Mouse (Mus musculus) heart, adult 9 months (tissue): ENCODE results near the gene Stra6.

Experiments used
- DNase-seq, 2 experiments: peaks; one replicate each; pipeline ENCODE4 v3.0.0; 2022; ENCODE audit warnings: low spot score in 2 of 2

Stra6 gene

GRCm38 (mm10) chr9:58133893-58134884, 70.6 kb downstream of the Stra6 start:
- no peak for DNase-seq

GRCm38 (mm10) chr9:58134906-58135305, 71.3 kb downstream of the Stra6 start:
- no peak for DNase-seq

- DNase-seq: no peak
These were observed 72.3 kb downstream of the Stra6 start for GRCm38 (mm10) chr9:58135921-58136321.

- peak; percentile 17 to 41 for DNase-seq
These were observed 76.4 kb downstream of the Stra6 start for GRCm38 (mm10) chr9:58139947-58140346.

- peak; percentile 17 to 33 for DNase-seq
These were observed 79.8 kb downstream of the Stra6 start for GRCm38 (mm10) chr9:58143419-58143818.

GRCm38 (mm10) chr9:58144664-58145063, 81.1 kb downstream of the Stra6 start:
- no peak for DNase-seq

- no peak for DNase-seq
These were observed 81.8 kb downstream of the Stra6 start for GRCm38 (mm10) chr9:58145417-58145816.

GRCm38 (mm10) chr9:58148806-58149205, 85.2 kb downstream of the Stra6 start:
- no peak for DNase-seq

GRCm38 (mm10) chr9:58150733-58151361, 87.3 kb downstream of the Stra6 start:
- no peak for DNase-seq

- no peak for DNase-seq
These were observed 89.5 kb downstream of the Stra6 start for GRCm38 (mm10) chr9:58153095-58153494.

- peak; percentile 26 to 42 for DNase-seq
These were observed 91.8 kb downstream of the Stra6 start for GRCm38 (mm10) chr9:58155366-58155765.

GRCm38 (mm10) chr9:58156819-58157560, 93.4 kb downstream of the Stra6 start:
- DNase-seq: no peak

GRCm38 (mm10) chr9:58157838-58158237, 94.2 kb downstream of the Stra6 start:
- no peak for DNase-seq

GRCm38 (mm10) chr9:58158541-58159311, 95.1 kb downstream of the Stra6 start:
- DNase-seq: peak; percentile 66 to 77

GRCm38 (mm10) chr9:58159855-58160254, 96.3 kb downstream of the Stra6 start:
- peak; percentile 45 to 56 for DNase-seq

GRCm38 (mm10) chr9:58160315-58160714, 96.7 kb downstream of the Stra6 start:
- no peak for DNase-seq

- DNase-seq: no peak
These were observed 98.6 kb downstream of the Stra6 start for GRCm38 (mm10) chr9:58162173-58162572.

GRCm38 (mm10) chr9:58163146-58163545, 99.6 kb downstream of the Stra6 start:
- DNase-seq: no peak

- DNase-seq: no peak
These were observed 102.2 kb downstream of the Stra6 start for GRCm38 (mm10) chr9:58165779-58166178.

GRCm38 (mm10) chr9:58168880-58169279, 105.3 kb downstream of the Stra6 start:
- no peak for DNase-seq

GRCm38 (mm10) chr9:58169426-58169825, 105.8 kb downstream of the Stra6 start:
- DNase-seq: no peak
